Mouse (Mus musculus): ENCODE measurements at regions not wholly inside any gene's neighbourhood (a gene's known extent, or its start where the extent isn't known, plus 50 kb on each side); places are given as distances from the start of the nearest gene placed in this dataset.

- H3K9ac ChIP-seq = no peak overlapping the region
- H3K9me3 ChIP-seq = no peaks in the 10 kb centered on the region
- H3K27me3 ChIP-seq = no peaks in the 10 kb centered on the region
- no peak overlapping the region for H3K4me3 ChIP-seq
- H3K4me1 ChIP-seq (replicated peaks) = no peaks in the 10 kb centered on the region
- H3K27ac ChIP-seq = no peak overlapping the region
- no peak for ATAC-seq (ENCODE audit: low FRiP score)
- no peak overlapping the region for H3K4me2 ChIP-seq
- H3K36me3 ChIP-seq = no peaks in the 10 kb centered on the region
- WGBS = 43% methylated on average over 3 of the region's 3 CpGs
Measured at GRCm38 (mm10) chr13:106009911-106010310, 566.5 kb downstream of the Htr1a start.

- H3K9me3 ChIP-seq = no peaks in the 10 kb centered on the region
- H3K27ac ChIP-seq = no peak overlapping the region
- 0 out of 2 replicates have a peak, but pooled peaks have one; percentile 46 for ATAC-seq (ENCODE audit: low FRiP score)
- H3K4me1 ChIP-seq (replicated peaks) = no peaks in the 10 kb centered on the region
- H3K4me3 ChIP-seq = no peak overlapping the region
- H3K36me3 ChIP-seq = no peaks in the 10 kb centered on the region
- no peak overlapping the region for H3K4me2 ChIP-seq
- no peak overlapping the region for H3K9ac ChIP-seq
- H3K27me3 ChIP-seq = no peaks in the 10 kb centered on the region
- WGBS = 76% methylated on average over 2 of the region's 2 CpGs
Measured at GRCm38 (mm10) chr13:106027913-106028312, 584.5 kb downstream of the Htr1a start.
